Mouse (Mus musculus): ENCODE results near the gene Clp1.

- TF ChIP-seq MYC (IDR thresholded peaks at IDR 0.05; ENCODE audit: low read depth, low read length) (no peak), SIN3A (IDR thresholded peaks at IDR 0.05; ENCODE audit: low read length) (no peak), EP300 (IDR thresholded peaks at IDR 0.05; ENCODE audit: low read depth in 1 of 2, low read length in 2 of 2) (no peak), CTCF (IDR thresholded peaks at IDR 0.05 in 2 of 3, conservative IDR thresholded peaks at IDR 0.05 in 1 of 3; ENCODE audit: control insufficient read depth in 1 of 3, insufficient read depth in 1 of 3, low read depth in 2 of 3, low read length in 3 of 3, poor library complexity in 1 of 3, severe bottlenecking in 1 of 3) (no peak), TBP (IDR thresholded peaks at IDR 0.05; ENCODE audit: low read depth, low read length) (no peak), USF1 (IDR thresholded peaks at IDR 0.05; ENCODE audit: low read depth, low read length) (no peak), POLR2A (IDR thresholded peaks at IDR 0.05; ENCODE audit: control insufficient read depth in 1 of 2, insufficient read depth in 1 of 2, low read depth in 1 of 2, low read length in 2 of 2, poor library complexity in 1 of 2) (no peak), MAFK (IDR thresholded peaks at IDR 0.05; ENCODE audit: borderline replicate concordance, low read depth, low read length) (no peak), ETS1 (IDR thresholded peaks at IDR 0.05; ENCODE audit: low read depth, low read length) (no peak), ZNF384 (IDR thresholded peaks at IDR 0.05; ENCODE audit: low read depth, low read length) (no peak; the same call in none of the 2 replicates), NRF1 (IDR thresholded peaks at IDR 0.05; ENCODE audit: insufficient read depth, low read depth, low read length, poor library complexity, severe bottlenecking) (no peak), NELFE (IDR thresholded peaks at IDR 0.05; ENCODE audit: low read depth, low read length) (no peak)
These were observed 15.3 kb downstream of the Clp1 start for GRCm38 (mm10) chr2:84711898-84712297.
